13 mouse cellular contexts compared by ENCODE assay signal in genomic region chr7:65772845-65773244, GRCm38 (mm10).
DNase-seq lines count a peak whose midpoint lies in the region; ATAC-seq and TF ChIP-seq lines count a peak whose summit lies in the region.
"Had no signal": no experiment of that assay in that cellular context is flagged by ENCODE, and none has a peak within 500 bp of the region (broad histone marks: within the 10 kb centered on the region; RNA-seq: fewer than 3 reads in every experiment).

No protein-coding gene starts in this region.

- no peak overlapping the region for H3K4me3 ChIP-seq in heart, adult 2 months
- H3K4me3 ChIP-seq in lung, embryonic 14.5 days (ENCODE audit: low read depth, low read length): no peak overlapping the region
- H3K4me3 ChIP-seq: hindbrain, embryonic 15.5 days; midbrain, embryonic 13.5 days; neural tube, embryonic 13.5 days had no signal

- no peaks in the 10 kb centered on the region for H3K9me3 ChIP-seq in lung, embryonic 14.5 days (ENCODE audit: low read depth, low read length)
- H3K9me3 ChIP-seq: G1E; hindbrain, embryonic 15.5 days; midbrain, embryonic 13.5 days had no signal

- 78% methylated on average over 3 of the region's 3 CpGs for WGBS in heart, adult 2 months
- WGBS in lung, embryonic 14.5 days: 78% methylated on average over 3 of the region's 3 CpGs

- H3K79me2 ChIP-seq in heart, adult 2 months (replicated peaks; ENCODE audit: control insufficient read depth, insufficient read depth, low read length): no peaks in the 10 kb centered on the region

- TF ChIP-seq CTCF in heart, adult 2 months (IDR thresholded peaks at IDR 0.05): peak; percentile 75
- TF ChIP-seq CTCF in lung, embryonic 14.5 days (IDR thresholded peaks at IDR 0.05; ENCODE audit: low read depth): peak; percentile 37
- 0 out of 2 replicates have a peak, but pooled peaks have one; percentile 24 for TF ChIP-seq CTCF in brain, embryonic 14.5 days (IDR thresholded peaks at IDR 0.05; ENCODE audit: borderline replicate concordance, extremely low read depth, insufficient read depth, insufficient read length)

- H3K4me2 ChIP-seq in lung, embryonic 14.5 days: no peak overlapping the region
- H3K4me2 ChIP-seq: hindbrain, embryonic 15.5 days; midbrain, embryonic 13.5 days; neural tube, embryonic 13.5 days had no signal

- intact Hi-C loops in heart, adult 2 months (cut with DNase I): loop anchor here (1.0 to 10.0 kb wide), 3 partner anchors 89 to 282 kb away; partner anchors contain the start of gene Pcsk6
- intact Hi-C loops in heart, postnatal 25 days (cut with DNase I): loop anchor here (2.0 to 5.0 kb wide), 2 partner anchors 159 to 284 kb away; no protein-coding TSS in a partner anchor

- TF ChIP-seq EP300 in heart, adult 2 months (IDR thresholded peaks at IDR 0.05; ENCODE audit: insufficient read depth, low read depth, low read length): no peak

- H3K27me3 ChIP-seq in heart, adult 2 months (ENCODE audit: control insufficient read depth, insufficient read depth, low read length): no peaks in the 10 kb centered on the region
- no peaks in the 10 kb centered on the region for H3K27me3 ChIP-seq in lung, embryonic 14.5 days (ENCODE audit: insufficient read depth, low read length)
- H3K27me3 ChIP-seq: hindbrain, embryonic 15.5 days; midbrain, embryonic 13.5 days; neural tube, embryonic 13.5 days had no signal

- H3K4me1 ChIP-seq in heart, adult 2 months (ENCODE audit: control insufficient read depth, insufficient read depth, low read length): no peaks in the 10 kb centered on the region
- H3K4me1 ChIP-seq in lung, embryonic 14.5 days (ENCODE audit: insufficient read depth): no peaks in the 10 kb centered on the region
- H3K4me1 ChIP-seq: hindbrain, embryonic 15.5 days; midbrain, embryonic 13.5 days; neural tube, embryonic 13.5 days had no signal

- DNase-seq in heart, adult 2 months: no peak
- DNase-seq in heart, postnatal 25 days (ENCODE audit: low spot score): no peak
- no peak for DNase-seq in lung, embryonic 14.5 days
- DNase-seq in lung, adult 18-20 months: no peak
- peak; percentile 25 for DNase-seq in ES-CJ7 (ENCODE audit: low read depth, low spot score)
- DNase-seq in brain, embryonic 14.5 days (ENCODE audit: low read depth): no peak
- DNase-seq in spleen, adult 18-20 months: no peak
- DNase-seq: gastrocnemius, postnatal 10 days; thymus, postnatal 36 days had no signal

- no peak overlapping the region for H3K9ac ChIP-seq in heart, adult 2 months (ENCODE audit: low read depth, low read length)
- no peak overlapping the region for H3K9ac ChIP-seq in lung, embryonic 14.5 days
- H3K9ac ChIP-seq: hindbrain, embryonic 15.5 days; midbrain, embryonic 13.5 days; neural tube, embryonic 13.5 days had no signal

- TF ChIP-seq POLR2A in heart, adult 2 months (IDR thresholded peaks at IDR 0.05; ENCODE audit: insufficient read depth, low read depth, low read length): no peak
- no peak for TF ChIP-seq POLR2A in brain, embryonic 14.5 days (IDR thresholded peaks at IDR 0.05; ENCODE audit: borderline replicate concordance, extremely low read depth, insufficient read depth, insufficient read length, poor library complexity, severe bottlenecking)

- ATAC-seq in lung, embryonic 14.5 days (ENCODE audit: insufficient read depth): no peak
- ATAC-seq: midbrain, embryonic 13.5 days had no signal

- H3K36me3 ChIP-seq in heart, adult 2 months (ENCODE audit: control insufficient read depth, insufficient read depth, low read length): no peaks in the 10 kb centered on the region
- H3K36me3 ChIP-seq in lung, embryonic 14.5 days (ENCODE audit: insufficient read depth): no peaks in the 10 kb centered on the region
- H3K36me3 ChIP-seq: G1E; hindbrain, embryonic 15.5 days; midbrain, embryonic 13.5 days; neural tube, embryonic 13.5 days had no signal

- H3K27ac ChIP-seq in heart, adult 2 months: no peak overlapping the region
- H3K27ac ChIP-seq in lung, embryonic 14.5 days (ENCODE audit: low read depth): no peak overlapping the region
- H3K27ac ChIP-seq: hindbrain, embryonic 15.5 days; midbrain, embryonic 13.5 days; neural tube, embryonic 13.5 days had no signal

Comparison
In these comparisons a context has a peak if more than half of its experiments do, and no peak if none do; other contexts are left out.
1. CTCF ChIP-seq: peak in every context shown above with its lines; median percentile 75 in heart, adult 2 months; 37 in lung, embryonic 14.5 days; 24 in brain, embryonic 14.5 days.